Mouse (Mus musculus): ENCODE measurements at regions not wholly inside any gene's neighbourhood (a gene's known extent, or its start where the extent isn't known, plus 50 kb on each side); places are given as distances from the start of the nearest gene placed in this dataset.

DNA sequence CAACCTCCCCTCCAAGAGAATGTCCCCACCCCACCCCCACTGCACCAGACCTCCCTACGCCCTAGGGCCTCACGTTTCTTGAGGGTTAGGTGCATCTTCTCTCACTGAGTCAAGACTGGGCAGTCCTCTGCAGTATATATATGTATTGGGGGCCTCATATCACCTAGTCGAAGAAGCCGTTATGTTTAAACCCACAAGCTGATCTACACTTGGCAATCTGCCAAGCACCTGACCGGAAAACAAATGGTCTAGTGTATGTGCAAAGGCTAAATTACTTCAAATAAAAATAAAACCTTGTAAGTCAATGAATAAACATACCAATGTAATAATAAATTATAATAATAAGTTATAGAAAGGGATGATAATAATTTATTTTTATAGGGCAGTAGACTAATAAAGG is 828.2 kb downstream of the Diaph2 start:
- TF ChIP-seq NELFE (IDR thresholded peaks at IDR 0.05; ENCODE audit: low read depth, low read length) (no peak), CTCF (IDR thresholded peaks at IDR 0.05 in 2 of 3, conservative IDR thresholded peaks at IDR 0.05 in 1 of 3; ENCODE audit: control insufficient read depth in 1 of 3, insufficient read depth in 1 of 3, low read depth in 2 of 3, low read length in 3 of 3, poor library complexity in 1 of 3, severe bottlenecking in 1 of 3) (no peak), TAL1 (IDR thresholded peaks at IDR 0.05; ENCODE audit: low read length) (no peak), POLR2A (IDR thresholded peaks at IDR 0.05; ENCODE audit: control insufficient read depth in 1 of 2, insufficient read depth in 1 of 2, low read depth in 1 of 2, low read length in 2 of 2, poor library complexity in 1 of 2) (no peak), POLR2AphosphoS2 (IDR thresholded peaks at IDR 0.05; ENCODE audit: low read length) (no peak), USF2 (IDR thresholded peaks at IDR 0.05; ENCODE audit: borderline replicate concordance in 1 of 2, insufficient read depth in 1 of 2, low read depth in 1 of 2, low read length in 2 of 2) (no peak), MAX (IDR thresholded peaks at IDR 0.05; ENCODE audit: low read length) (no peak), UBTF (IDR thresholded peaks at IDR 0.05; ENCODE audit: borderline replicate concordance, insufficient read depth, low read depth, low read length) (no peak), HCFC1 (IDR thresholded peaks at IDR 0.05; ENCODE audit: low read depth, low read length) (no peak), GABPA (IDR thresholded peaks at IDR 0.05; ENCODE audit: low read depth, low read length) (no peak), ZKSCAN1 (IDR thresholded peaks at IDR 0.05; ENCODE audit: low read depth, low read length) (no peak), EP300 (IDR thresholded peaks at IDR 0.05; ENCODE audit: low read depth in 1 of 2, low read length in 2 of 2) (peak; percentile 49 to 60; a peak in 2 of 4 replicates), ZNF384 (IDR thresholded peaks at IDR 0.05; ENCODE audit: low read depth, low read length) (no peak), RAD21 (IDR thresholded peaks at IDR 0.05; ENCODE audit: low read depth, low read length) (no peak)

Measured in MEL (cell line).